Mouse (Mus musculus) G1E (cell line): ENCODE data around the gene Clk2.

ENCODE experiments used
- CTCF ChIP-seq: IDR thresholded peaks from 2 replicates; pipeline ENCODE4 v1.5.1; 2012; ENCODE audit warnings: low read depth, low read length, inconsistent platforms, mixed read lengths
- GATA1 ChIP-seq: IDR thresholded peaks from 2 replicates; pipeline ENCODE4 v1.6.1; 2012; ENCODE audit warnings: borderline replicate concordance, low read length, inconsistent platforms, mixed read lengths
- GATA2 ChIP-seq: IDR thresholded peaks from 2 replicates; pipeline ENCODE4 v1.6.1; 2012; ENCODE audit warnings: low read depth, low read length, inconsistent platforms, borderline replicate concordance
- POLR2AphosphoS5 ChIP-seq: IDR thresholded peaks from 2 replicates; pipeline ENCODE4 v1.6.1; 2012; ENCODE audit warnings: low read depth, low read length, inconsistent platforms; ENCODE audit not compliant: insufficient replicate concordance
- TAL1 ChIP-seq: conservative IDR thresholded peaks from 2 replicates; pipeline ENCODE4 v1.6.1; 2012; ENCODE audit warnings: low read depth, low read length, inconsistent platforms, mixed read lengths

- no peak for TF ChIP-seq CTCF
- TF ChIP-seq TAL1: no peak
- TF ChIP-seq GATA1: no peak
- TF ChIP-seq POLR2AphosphoS5: no peak
- no peak for TF ChIP-seq GATA2
These were observed 35.2 kb downstream of the Clk2 start for GRCm38 (mm10) chr3:89199839-89200238.
